Mouse (Mus musculus) heart, postnatal 0 days (tissue): ENCODE measurements around the gene Gpr171.

Source experiments
- CTCF ChIP-seq: IDR thresholded peaks from 2 replicates; pipeline ENCODE4 v1.5.1; 2016; ENCODE audit warnings: antibody characterized with exemption, control low read depth, low read depth
- EP300 ChIP-seq: IDR thresholded peaks from 2 replicates; pipeline ENCODE4 v1.6.1; 2016; ENCODE audit warnings: antibody characterized with exemption, low read depth

GRCm38 (mm10) chr3:59063431-59063830 lies 38.2 kb downstream of the Gpr171 start:
- TF ChIP-seq CTCF (no peak), EP300 (no peak)
